Mouse (Mus musculus) lung, postnatal 0 days (tissue): ENCODE measurements around the gene Dock9. TPM values are rescaled to one million over a fixed set of nuclear protein-coding genes. Genes with fewer than 3 reads are reported as not detected.
"Not testable (repeated sequence)": the region's sequence is repeated elsewhere in the genome, so short reads cannot be mapped to it uniquely, and the experiment has no call there.

Experiments
- ATAC-seq: fragments of 200-750 bp; cut with Nextera tagmentation; 2 replicates; pipeline ENCODE4 v1.8.0; 2017; ENCODE audit warnings: moderate library complexity
- DNase-seq: peaks from one replicate; pipeline ENCODE4 v3.0.0-alpha.2; 2016; ENCODE audit warnings: low spot score
- H3K27ac ChIP-seq: fragments of 300-500 bp; sonication (generic); 2 replicates; pipeline ENCODE4 v1.5.1; 2014; ENCODE audit warnings: antibody characterized with exemption, mild to moderate bottlenecking, low read length, mixed read lengths
- H3K27me3 ChIP-seq: fragments of 300-500 bp; sonication (generic); replicated peaks from 2 replicates; pipeline ENCODE4 v1.6.1; 2014; ENCODE audit warnings: low read length, mixed read lengths; ENCODE audit not compliant: insufficient read depth
- H3K36me3 ChIP-seq: fragments of 300-500 bp; sonication (generic); 2 replicates; pipeline ENCODE4 v1.6.1; 2014; ENCODE audit warnings: low read length, mixed read lengths; ENCODE audit not compliant: insufficient read depth
- H3K4me1 ChIP-seq: fragments of 300-500 bp; sonication (generic); 2 replicates; pipeline ENCODE4 v1.6.1; 2014; ENCODE audit warnings: antibody characterized with exemption, low read depth, low read length, mixed read lengths; ENCODE audit not compliant: insufficient read depth
- H3K4me2 ChIP-seq: fragments of 300-500 bp; sonication (generic); replicated peaks from 2 replicates; pipeline ENCODE4 v1.6.1; 2014; ENCODE audit warnings: low read depth, mild to moderate bottlenecking, low read length, moderate library complexity, mixed read lengths
- H3K4me3 ChIP-seq: fragments of 300-500 bp; sonication (generic); 2 replicates; pipeline ENCODE4 v1.5.1; 2014; ENCODE audit warnings: low read depth, low read length
- H3K9ac ChIP-seq: fragments of 300-500 bp; sonication (generic); replicated peaks from 2 replicates; pipeline ENCODE4 v1.6.1; 2014; ENCODE audit warnings: low read depth, mild to moderate bottlenecking
- H3K9me3 ChIP-seq: fragments of 300-500 bp; sonication (generic); 2 replicates; pipeline ENCODE4 v1.6.1; 2016; ENCODE audit warnings: low read length, mixed read lengths
- CTCF ChIP-seq: IDR thresholded peaks from 2 replicates; pipeline ENCODE4 v1.5.1; 2016; ENCODE audit warnings: antibody characterized with exemption, mild to moderate bottlenecking
- EP300 ChIP-seq: IDR thresholded peaks from 2 replicates; pipeline ENCODE4 v1.6.1; 2016; ENCODE audit warnings: antibody characterized with exemption, mild to moderate bottlenecking, control low read depth
- WGBS: fragments of 180-500 bp; shearing (Covaris S2); extraction: QIAGEN DNeasy Blood & Tissue Kit; methylation state at CpG from one replicate; pipeline ENCODE4 v1.1.7; 2014; 5-methylcytosine and 5-hydroxymethylcytosine counted together
- polyA plus RNA-seq: library from polyadenylated mRNA; unstranded; fragments of >200 nt; fragmentation: Nextera tagmentation; extraction: Ambion mirVana; gene quantifications from 2 replicates; pipeline ENCODE4 v1.2.1, GENCODE M21; 2015

Dock9 gene
- polyA plus RNA-seq, 1 experiment from 2014 or later = 19.8 TPM

DNA sequence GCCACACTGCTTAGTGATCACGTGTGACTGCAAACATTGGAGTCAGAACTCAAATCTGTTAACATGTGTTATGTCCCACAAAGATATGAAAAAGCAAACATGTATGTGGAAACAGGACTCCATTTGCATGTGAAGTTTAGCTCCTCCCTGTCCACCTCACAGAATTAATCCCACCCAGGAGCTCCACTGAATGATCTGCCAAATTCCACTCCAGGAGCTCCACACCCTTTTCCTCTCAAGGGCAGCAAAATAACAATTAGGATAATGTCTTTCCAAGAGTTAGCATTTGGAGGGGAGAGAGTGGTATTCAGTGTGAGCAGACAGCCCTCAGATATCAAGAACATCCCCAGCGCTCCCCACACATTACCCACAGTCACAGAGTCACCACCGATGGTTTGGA, 102.9 kb downstream of the Dock9 start:
- no peak overlapping the region for H3K4me3 ChIP-seq
- ATAC-seq = no peak

DNA sequence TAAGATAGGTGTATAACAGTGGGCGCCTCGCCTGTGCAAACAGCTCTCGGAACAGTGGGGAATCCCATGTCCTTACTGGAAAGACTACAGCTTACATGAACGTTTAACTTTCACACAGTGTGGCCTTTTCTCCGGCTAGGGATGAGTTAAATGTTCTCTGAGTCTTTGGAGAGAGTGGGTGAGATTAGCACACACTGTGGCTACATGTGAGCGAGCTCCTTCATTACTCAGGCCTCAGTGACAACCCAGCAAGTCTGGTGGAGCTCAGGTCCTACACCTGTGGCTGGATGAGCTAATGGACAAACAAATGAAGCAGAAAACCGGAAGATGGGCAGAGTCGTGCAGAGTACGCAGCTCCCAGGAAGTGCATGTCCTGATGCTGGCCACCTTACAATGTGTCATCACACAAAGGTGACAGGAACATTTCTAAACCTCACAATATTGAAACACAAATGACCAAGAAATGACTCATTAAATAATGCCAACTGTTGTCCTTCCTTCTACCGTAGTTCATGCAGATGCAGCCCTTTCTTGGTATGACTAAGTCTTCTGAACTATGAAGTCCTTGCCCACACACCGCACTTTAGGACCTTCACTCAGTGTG, 103.5 kb downstream of the Dock9 start:
- Histone ChIP-seq H3K36me3 (no peaks in the 10 kb centered on the region), H3K4me3 (no peak overlapping the region), H3K27ac (no peak overlapping the region), H3K4me1 (peaks cover 10% of the 10 kb centered on the region; the same call in 1 of the 2 replicates), H3K4me2 (no peak overlapping the region), H3K27me3 (no peaks in the 10 kb centered on the region), H3K9ac (no peak overlapping the region), H3K9me3 (no peaks in the 10 kb centered on the region)
- 88% methylated on average over 11 of the region's 11 CpGs for WGBS
- ATAC-seq (no peak), DNase-seq (no peak)
- TF ChIP-seq EP300 (no peak), CTCF (no peak)

More for the DNA sequence above, 102.9 kb downstream of the Dock9 start:
- Histone ChIP-seq H3K27ac (no peak overlapping the region), H3K4me1 (peaks cover 10% of the 10 kb centered on the region; the same call in 1 of the 2 replicates), H3K9me3 (no peaks in the 10 kb centered on the region), H3K9ac (no peak overlapping the region), H3K36me3 (no peaks in the 10 kb centered on the region), H3K27me3 (no peaks in the 10 kb centered on the region), H3K4me2 (no peak overlapping the region)
- no peak for DNase-seq
- no peak for TF ChIP-seq EP300
- TF ChIP-seq CTCF = no peak
- WGBS = 82% methylated on average over 3 of the region's 3 CpGs

DNA sequence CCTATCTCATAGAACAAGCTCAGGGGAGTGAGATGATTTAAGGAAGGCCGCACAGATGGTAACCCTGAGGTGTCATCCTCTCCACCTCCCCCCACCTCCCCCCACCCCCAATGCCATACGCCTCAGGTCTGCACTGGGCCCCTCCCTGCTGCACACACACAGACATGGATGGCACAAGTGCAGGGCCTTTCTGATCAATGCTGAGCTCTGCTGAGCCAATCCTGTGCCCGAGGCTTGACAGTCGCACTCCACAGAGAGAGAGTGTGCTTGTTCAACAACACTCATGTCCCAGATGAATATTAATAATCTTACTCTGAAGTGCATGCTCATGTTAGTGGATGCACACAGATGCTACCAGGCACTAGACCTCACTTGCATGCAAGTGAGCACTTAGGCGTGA, 108.0 kb downstream of the Dock9 start:
- not testable (repeated sequence) for H3K27ac ChIP-seq, H3K9me3 ChIP-seq, DNase-seq, H3K4me1 ChIP-seq, H3K36me3 ChIP-seq, H3K4me3 ChIP-seq, H3K27me3 ChIP-seq, H3K9ac ChIP-seq, ATAC-seq, H3K4me2 ChIP-seq
- WGBS = 52% methylated on average over 5 of the region's 5 CpGs

DNA sequence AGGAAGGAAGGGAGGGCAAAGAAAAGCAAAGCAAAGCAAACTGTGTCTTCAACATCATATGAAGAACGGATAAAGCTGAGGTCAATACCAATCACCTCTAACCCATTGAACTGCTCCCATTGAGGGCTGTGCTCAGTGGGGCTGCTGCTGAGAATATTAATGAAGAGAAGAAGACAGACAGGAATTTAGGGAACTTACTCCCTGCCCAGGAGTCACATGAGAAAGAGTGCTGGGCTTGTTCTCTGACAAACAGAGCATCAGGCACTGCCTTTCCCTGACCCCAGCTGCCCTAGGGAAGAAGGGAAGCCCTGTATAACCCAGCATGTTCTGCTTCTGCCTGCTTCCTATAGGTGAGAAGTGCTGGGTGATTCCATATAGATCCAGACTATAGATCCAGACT, 109.5 kb downstream of the Dock9 start:
- DNase-seq (no peak), ATAC-seq (no peak)
- no peak for TF ChIP-seq CTCF
- TF ChIP-seq EP300 = no peak
- 63% methylated on average over 1 of the region's 1 CpGs for WGBS
- Histone ChIP-seq H3K9me3 (no peaks in the 10 kb centered on the region), H3K9ac (no peak overlapping the region), H3K4me2 (no peak overlapping the region), H3K36me3 (no peaks in the 10 kb centered on the region), H3K4me1 (no peaks in the 10 kb centered on the region), H3K27me3 (no peaks in the 10 kb centered on the region), H3K27ac (no peak overlapping the region), H3K4me3 (no peak overlapping the region)

DNA sequence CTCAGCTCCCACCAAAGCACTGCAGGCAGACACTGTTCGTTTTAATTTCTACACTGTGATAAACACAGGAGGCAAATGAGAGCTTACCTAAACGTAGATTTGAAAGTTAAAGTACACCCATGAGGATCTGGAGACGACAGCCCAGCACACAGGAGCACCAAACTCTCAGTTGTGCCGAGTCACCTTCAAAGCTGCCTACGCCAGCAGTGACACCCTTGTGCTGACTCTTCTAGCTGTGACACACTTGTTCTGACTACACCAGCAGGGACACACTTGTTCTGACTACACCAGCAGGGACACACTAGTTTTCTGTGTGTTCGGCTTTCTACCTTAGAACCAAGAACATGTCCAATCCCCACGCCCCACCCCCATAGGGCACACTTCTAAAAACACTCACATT, 110.4 kb downstream of the Dock9 start:
- Histone ChIP-seq H3K27ac (no peak overlapping the region), H3K9me3 (no peaks in the 10 kb centered on the region), H3K36me3 (no peaks in the 10 kb centered on the region), H3K9ac (no peak overlapping the region), H3K4me3 (no peak overlapping the region), H3K4me2 (no peak overlapping the region), H3K4me1 (no peaks in the 10 kb centered on the region), H3K27me3 (no peaks in the 10 kb centered on the region)
- DNase-seq (no peak), ATAC-seq (no peak)
- TF ChIP-seq EP300 = no peak
- no peak for TF ChIP-seq CTCF
- 70% methylated on average over 7 of the region's 7 CpGs for WGBS

DNA sequence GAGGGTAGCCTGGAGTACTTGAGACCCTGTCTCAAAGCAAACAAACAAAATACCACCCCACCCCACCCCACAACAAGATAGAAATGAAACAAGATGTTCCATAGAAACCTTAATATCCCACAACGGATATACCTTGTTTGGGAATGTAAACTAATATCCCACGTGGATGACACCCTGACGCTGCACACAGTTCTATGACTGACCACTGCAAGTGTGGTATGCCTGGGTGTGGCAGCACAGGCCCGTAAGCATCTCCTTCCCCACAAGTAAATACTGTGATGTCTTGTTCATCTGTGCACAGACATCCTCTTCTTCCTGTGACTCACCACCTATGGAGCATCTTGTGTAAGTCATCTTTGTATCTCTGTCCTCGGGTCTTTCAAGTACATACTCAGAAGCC, 118.7 kb downstream of the Dock9 start:
- Histone ChIP-seq H3K27ac (no peak overlapping the region), H3K27me3 (no peaks in the 10 kb centered on the region), H3K4me3 (no peak overlapping the region), H3K36me3 (no peaks in the 10 kb centered on the region; the same call in 1 of the 2 replicates), H3K9me3 (no peaks in the 10 kb centered on the region), H3K4me2 (no peak overlapping the region), H3K4me1 (peaks cover 18% of the 10 kb centered on the region), H3K9ac (no peak overlapping the region)
- 65% methylated on average over 5 of the region's 5 CpGs for WGBS
- TF ChIP-seq CTCF (no peak), EP300 (peak; percentile 43; the same call in 1 of the 2 replicates)
- DNase-seq (no peak), ATAC-seq (peak; percentile 52; the same call in 1 of the 2 replicates)
